Mouse (Mus musculus) olfactory bulb, adult 2 months (tissue): ENCODE data around the gene Fdx1.

Experiments used
- CTCF ChIP-seq: fragments of 200-500 bp; IDR thresholded peaks from 2 replicates; pipeline ENCODE4 v1.5.1; 2012; ENCODE audit warnings: low read depth, mild to moderate bottlenecking, low read length, moderate library complexity; ENCODE audit not compliant: insufficient read depth
- POLR2A ChIP-seq: fragments of 200-500 bp; IDR thresholded peaks from 2 replicates; pipeline ENCODE4 v1.6.1; 2012; ENCODE audit warnings: mild to moderate bottlenecking, low read depth, low read length, moderate library complexity; ENCODE audit not compliant: insufficient read depth

DNA sequence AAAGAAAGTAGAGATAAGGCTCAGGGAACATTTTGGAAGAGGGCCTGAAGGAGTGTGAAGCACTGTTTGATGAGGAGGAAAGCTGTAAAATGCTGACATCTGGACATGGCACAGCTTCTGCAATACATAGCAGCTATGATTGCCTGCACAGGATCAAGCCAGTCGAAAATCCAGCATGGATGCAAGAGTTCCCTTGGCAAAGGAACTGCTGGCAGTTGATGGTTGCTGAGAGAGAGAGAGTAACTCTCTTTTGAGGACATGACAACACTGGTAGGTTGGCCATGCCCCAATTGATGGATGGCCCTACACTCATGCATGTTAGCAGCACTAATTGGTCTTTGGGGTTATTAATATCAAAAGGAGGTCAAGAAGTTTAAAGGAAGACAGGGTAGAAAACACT, 12.7 kb downstream of the Fdx1 start:
- TF ChIP-seq POLR2A (no peak), CTCF (no peak)
